Mouse (Mus musculus): ENCODE results near the gene Neurl3. TPM values are rescaled to one million over a fixed set of nuclear protein-coding genes. Genes with fewer than 3 reads are reported as not detected.

Gene Neurl3
- total and polyA plus RNA-seq, 2 experiments from 2014 or later, result 0.16 to 1.8 TPM

DNA sequence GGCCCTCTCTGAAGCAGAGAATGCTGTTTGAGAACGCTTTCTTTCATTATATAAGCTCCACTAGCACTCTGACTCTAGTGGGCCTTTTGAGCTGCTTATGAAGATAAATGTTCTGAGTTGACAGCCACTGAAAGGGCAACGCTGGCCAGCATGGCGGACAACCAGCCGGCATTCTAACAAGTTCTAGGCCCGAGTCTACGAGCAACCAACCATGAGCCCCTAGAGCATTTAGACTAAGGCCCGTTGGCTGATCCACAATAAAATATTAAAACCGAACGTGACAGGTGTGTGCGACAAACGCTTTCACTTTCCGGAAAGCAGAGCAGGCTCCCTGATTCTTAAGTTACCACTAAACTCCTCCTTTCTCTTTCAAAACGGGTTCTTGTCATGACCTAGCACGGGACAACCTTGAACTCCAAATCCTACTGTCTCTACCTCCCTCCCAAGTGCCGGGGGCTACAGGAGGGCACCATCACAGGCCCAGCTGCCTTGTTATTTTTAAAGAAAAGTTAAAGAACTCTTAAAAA, 32.5 kb downstream of the Neurl3 start:
- WGBS, result 82% methylated on average over 15 of the region's 15 CpGs
- no peak for ATAC-seq

DNA sequence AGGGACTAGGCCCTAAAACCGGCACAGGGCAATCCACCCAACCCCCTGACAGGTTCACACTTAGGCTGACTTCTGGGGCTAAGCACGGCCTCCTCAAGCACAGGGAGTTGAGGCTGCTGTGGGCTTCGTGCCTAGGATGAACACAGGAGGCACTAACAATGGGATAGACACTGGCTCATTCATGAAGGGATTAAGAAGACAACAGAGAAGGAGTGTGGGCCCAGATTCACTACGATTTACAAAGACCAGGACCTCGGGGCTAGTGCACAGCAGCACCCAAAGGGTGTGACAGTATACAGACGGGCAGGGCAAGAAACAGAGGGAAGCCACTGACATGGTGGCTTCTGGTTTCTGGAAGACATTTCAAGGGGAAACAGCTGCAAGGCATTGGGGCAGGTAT, 34.3 kb downstream of the Neurl3 start:
- no peak for ATAC-seq
- 43% methylated on average over 6 of the region's 6 CpGs for WGBS
- DNase-seq (ENCODE audit: low spot score), result no peak
- H3K4me3 ChIP-seq (ENCODE audit: low read length), result no peak overlapping the region
- H3K27me3 ChIP-seq (ENCODE audit: insufficient read depth, low read length), result no peaks in the 10 kb centered on the region
- H3K9me3 ChIP-seq (ENCODE audit: low read length), result no peaks in the 10 kb centered on the region
- H3K36me3 ChIP-seq (ENCODE audit: insufficient read depth, low read length), result no peaks in the 10 kb centered on the region
- peaks cover 4% of the 10 kb centered on the region for H3K4me1 ChIP-seq (ENCODE audit: insufficient read depth, low read length)
- no peak overlapping the region for H3K4me2 ChIP-seq (ENCODE audit: low read depth, low read length)
- H3K9ac ChIP-seq (replicated peaks; ENCODE audit: low read length), result no peak overlapping the region
- H3K27ac ChIP-seq, result no peak overlapping the region
- no peak for TF ChIP-seq CTCF (IDR thresholded peaks at IDR 0.05; ENCODE audit: low read depth)

More for the DNA sequence above, 32.5 kb downstream of the Neurl3 start:
- Histone ChIP-seq H3K4me3 (ENCODE audit: low read length) (no peak overlapping the region), H3K4me2 (ENCODE audit: low read depth, low read length) (no peak overlapping the region), H3K9me3 (ENCODE audit: low read length) (no peaks in the 10 kb centered on the region), H3K27me3 (ENCODE audit: insufficient read depth, low read length) (no peaks in the 10 kb centered on the region), H3K36me3 (ENCODE audit: insufficient read depth, low read length) (no peaks in the 10 kb centered on the region), H3K27ac (no peak overlapping the region), H3K4me1 (ENCODE audit: insufficient read depth, low read length) (peaks cover 4% of the 10 kb centered on the region), H3K9ac (replicated peaks; ENCODE audit: low read length) (no peak overlapping the region)
- no peak for DNase-seq (ENCODE audit: low spot score)
- TF ChIP-seq CTCF (IDR thresholded peaks at IDR 0.05; ENCODE audit: low read depth), result no peak

DNA sequence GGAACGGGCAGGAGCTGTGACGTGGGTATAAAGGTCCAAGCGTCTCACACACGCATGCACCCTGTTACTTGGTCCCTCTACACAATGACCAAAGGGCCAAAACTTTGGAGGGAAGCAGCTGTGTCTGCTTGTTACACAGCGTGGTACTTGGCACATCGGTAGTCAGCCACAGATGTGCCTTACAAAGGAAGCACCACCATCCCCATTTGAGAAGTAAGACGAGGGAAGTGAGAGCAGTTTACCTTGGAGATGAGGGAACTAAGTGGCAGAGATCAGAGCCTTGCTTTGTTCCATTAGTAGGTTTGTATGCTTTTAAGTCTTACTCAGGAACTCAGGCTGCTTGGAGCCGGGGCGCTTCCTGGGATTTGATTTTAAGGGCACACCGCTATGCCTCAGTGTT, 35.1 kb downstream of the Neurl3 start:
- no peak for DNase-seq (ENCODE audit: low spot score)
- Histone ChIP-seq H3K9ac (replicated peaks; ENCODE audit: low read length) (no peak overlapping the region), H3K36me3 (ENCODE audit: insufficient read depth, low read length) (0 out of 2 replicates have a peak, but pooled peaks cover 5% of the 10 kb centered on the region), H3K4me1 (ENCODE audit: insufficient read depth, low read length) (peaks cover 4% of the 10 kb centered on the region), H3K4me2 (ENCODE audit: low read depth, low read length) (no peak overlapping the region), H3K9me3 (ENCODE audit: low read length) (no peaks in the 10 kb centered on the region), H3K4me3 (ENCODE audit: low read length) (no peak overlapping the region), H3K27ac (no peak overlapping the region), H3K27me3 (ENCODE audit: insufficient read depth, low read length) (no peaks in the 10 kb centered on the region)
- TF ChIP-seq CTCF (IDR thresholded peaks at IDR 0.05; ENCODE audit: low read depth), result no peak
- whole genome bisulfite sequencing, result 85% methylated on average over 10 of the region's 10 CpGs
- no peak for ATAC-seq

DNA sequence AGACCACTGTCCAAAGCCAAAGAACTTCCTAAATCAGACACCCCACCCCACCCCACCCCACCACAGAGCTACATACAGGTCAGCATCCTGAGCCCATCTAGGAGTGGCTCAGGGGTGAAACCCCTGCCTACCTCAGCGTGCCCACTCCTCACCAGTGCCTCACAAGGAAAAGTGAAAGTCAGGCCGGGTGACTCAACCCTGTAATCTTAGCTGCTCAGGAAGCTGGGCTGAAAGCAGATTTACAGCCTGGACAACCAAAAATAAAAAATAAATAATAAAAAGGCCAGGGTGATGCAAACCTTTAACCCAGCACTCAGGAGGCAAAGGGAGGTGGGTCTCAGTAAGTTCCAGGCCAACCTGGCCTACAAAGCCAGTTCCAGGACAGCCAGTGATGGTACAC, 38.6 kb downstream of the Neurl3 start:
- H3K27ac ChIP-seq, result no peak overlapping the region
- H3K27me3 ChIP-seq (ENCODE audit: insufficient read depth, low read length), result no peaks in the 10 kb centered on the region
- 90% methylated on average over 2 of the region's 2 CpGs for WGBS
- no peak overlapping the region for H3K4me2 ChIP-seq (ENCODE audit: low read depth, low read length)
- ATAC-seq, result no peak
- peaks cover 10% of the 10 kb centered on the region; the same call in 1 of the 2 replicates for H3K36me3 ChIP-seq (ENCODE audit: insufficient read depth, low read length)
- H3K4me3 ChIP-seq (ENCODE audit: low read length), result no peak overlapping the region
- DNase-seq (ENCODE audit: low spot score), result no peak
- no peak for TF ChIP-seq CTCF (IDR thresholded peaks at IDR 0.05; ENCODE audit: low read depth)
- H3K4me1 ChIP-seq (ENCODE audit: insufficient read depth, low read length), result no peaks in the 10 kb centered on the region
- H3K9ac ChIP-seq (replicated peaks; ENCODE audit: low read length), result no peak overlapping the region
- H3K9me3 ChIP-seq (ENCODE audit: low read length), result no peaks in the 10 kb centered on the region

DNA sequence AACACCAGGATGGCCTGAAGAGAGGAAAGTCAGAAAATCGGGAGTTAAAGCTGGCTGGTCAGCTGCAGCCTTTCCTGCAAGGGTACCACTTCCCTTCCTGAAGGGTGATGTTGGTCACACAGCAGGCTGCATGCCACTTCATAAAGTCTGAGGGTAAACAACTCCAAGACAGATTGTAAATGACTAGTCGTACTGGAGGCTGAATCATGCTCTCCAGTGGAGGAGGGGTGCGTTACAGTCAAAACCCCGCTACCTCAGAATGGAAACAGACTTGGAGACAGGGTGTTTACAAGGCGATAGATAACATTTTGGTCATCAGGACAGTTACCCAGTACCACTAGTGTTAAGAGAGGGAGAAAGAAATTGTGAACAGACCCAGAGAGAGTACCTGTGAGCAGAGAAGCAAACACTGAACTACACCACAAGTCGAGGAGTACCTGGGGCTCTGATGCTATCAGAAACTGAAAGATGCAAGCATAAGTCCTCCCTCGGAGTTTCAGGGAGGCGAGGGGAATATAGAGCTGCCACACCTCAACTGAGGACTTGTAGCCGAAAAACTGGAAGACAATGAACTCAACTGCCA, 39.3 kb downstream of the Neurl3 start:
- H3K27me3 ChIP-seq (ENCODE audit: insufficient read depth, low read length), result no peaks in the 10 kb centered on the region
- H3K9ac ChIP-seq (replicated peaks; ENCODE audit: low read length), result no peak overlapping the region
- ATAC-seq, result no peak
- no peaks in the 10 kb centered on the region for H3K4me1 ChIP-seq (ENCODE audit: insufficient read depth, low read length)
- H3K36me3 ChIP-seq (ENCODE audit: insufficient read depth, low read length), result peaks cover 10% of the 10 kb centered on the region; the same call in 1 of the 2 replicates
- no peak overlapping the region for H3K4me2 ChIP-seq (ENCODE audit: low read depth, low read length)
- H3K27ac ChIP-seq, result no peak overlapping the region
- no peaks in the 10 kb centered on the region for H3K9me3 ChIP-seq (ENCODE audit: low read length)
- 85% methylated on average over 9 of the region's 9 CpGs for WGBS
- no peak overlapping the region for H3K4me3 ChIP-seq (ENCODE audit: low read length)
- no peak for DNase-seq (ENCODE audit: low spot score)
- no peak for TF ChIP-seq CTCF (IDR thresholded peaks at IDR 0.05; ENCODE audit: low read depth)

DNA sequence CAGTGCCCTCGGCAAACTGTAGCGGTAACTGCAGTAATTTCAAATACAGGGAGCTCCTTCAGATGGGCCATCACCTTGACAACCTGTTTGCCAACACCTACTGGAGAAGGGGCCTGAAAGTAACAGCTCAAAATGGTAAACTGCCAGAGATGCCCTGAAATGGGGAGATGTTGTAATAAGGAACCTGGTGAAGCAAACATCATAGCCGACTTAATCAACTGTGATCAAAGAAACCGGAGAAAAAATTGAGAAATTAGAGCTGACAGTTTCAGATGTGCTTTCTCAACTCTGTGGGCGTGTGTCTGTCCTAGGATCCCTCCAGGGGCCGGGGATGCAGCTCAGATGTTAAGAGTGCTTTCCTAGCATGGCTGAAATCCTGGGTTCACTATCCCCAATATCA, 41.3 kb downstream of the Neurl3 start:
- Histone ChIP-seq H3K27me3 (ENCODE audit: insufficient read depth, low read length) (no peaks in the 10 kb centered on the region), H3K4me3 (ENCODE audit: low read length) (no peak overlapping the region), H3K36me3 (ENCODE audit: insufficient read depth, low read length) (peaks cover 20% of the 10 kb centered on the region), H3K4me1 (ENCODE audit: insufficient read depth, low read length) (no peaks in the 10 kb centered on the region), H3K4me2 (ENCODE audit: low read depth, low read length) (no peak overlapping the region), H3K9ac (replicated peaks; ENCODE audit: low read length) (no peak overlapping the region), H3K9me3 (ENCODE audit: low read length) (no peaks in the 10 kb centered on the region), H3K27ac (no peak overlapping the region)
- 91% methylated on average over 6 of the region's 6 CpGs for WGBS
- no peak for TF ChIP-seq CTCF (IDR thresholded peaks at IDR 0.05; ENCODE audit: low read depth)
- ATAC-seq (no peak), DNase-seq (ENCODE audit: low spot score) (no peak)

DNA sequence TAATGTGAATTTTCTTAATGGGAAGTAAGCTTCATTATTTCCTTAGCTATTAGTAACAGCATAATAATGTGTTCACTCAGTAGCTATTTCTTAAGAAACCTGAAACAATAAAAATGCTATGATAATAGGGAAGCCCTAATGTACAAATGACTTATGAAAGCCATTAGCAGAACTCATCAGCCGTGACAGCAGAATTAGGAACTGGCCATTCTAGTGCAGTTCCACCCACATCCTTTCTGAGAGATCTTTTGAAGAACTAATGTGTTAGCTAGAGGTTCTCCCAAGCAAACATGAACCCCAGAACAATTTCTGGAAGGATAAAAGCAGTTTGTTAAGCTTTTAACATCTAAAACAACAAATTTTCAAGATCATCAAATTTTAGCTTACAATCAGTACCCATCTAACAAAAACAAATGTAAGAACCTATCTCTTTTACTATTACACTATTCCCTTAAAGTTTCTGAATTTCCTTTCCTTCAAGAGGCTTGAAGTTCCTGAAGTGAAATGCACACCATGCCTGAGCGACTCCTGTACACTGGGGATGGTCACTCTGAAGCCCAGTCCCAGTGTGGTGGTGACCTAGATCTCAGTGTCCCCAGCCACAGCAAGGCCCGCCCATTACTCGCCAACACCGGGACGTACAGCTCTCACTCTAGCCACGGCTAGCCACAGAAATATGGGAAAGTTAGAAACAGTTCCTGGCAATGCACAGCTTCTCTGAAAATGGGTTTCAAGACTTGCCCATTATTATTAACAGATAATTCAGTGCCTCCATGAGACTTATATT, 43.4 kb downstream of the Neurl3 start:
- TF ChIP-seq CTCF (IDR thresholded peaks at IDR 0.05; ENCODE audit: low read depth), result no peak
- H3K27ac ChIP-seq, result no peak overlapping the region
- no peak overlapping the region for H3K4me3 ChIP-seq (ENCODE audit: low read length)
- no peak for DNase-seq (ENCODE audit: low spot score)
- no peak for ATAC-seq
- no peak overlapping the region for H3K4me2 ChIP-seq (ENCODE audit: low read depth, low read length)
- no peaks in the 10 kb centered on the region for H3K4me1 ChIP-seq (ENCODE audit: insufficient read depth, low read length)
- H3K9ac ChIP-seq (replicated peaks; ENCODE audit: low read length), result no peak overlapping the region
- H3K36me3 ChIP-seq (ENCODE audit: insufficient read depth, low read length), result peaks cover 23% of the 10 kb centered on the region
- H3K27me3 ChIP-seq (ENCODE audit: insufficient read depth, low read length), result no peaks in the 10 kb centered on the region
- WGBS, result 85% methylated on average over 7 of the region's 7 CpGs
- no peaks in the 10 kb centered on the region for H3K9me3 ChIP-seq (ENCODE audit: low read length)

Data from hindbrain, postnatal 0 days (tissue).